Mouse (Mus musculus) hindbrain, embryonic 16.5 days (tissue): ENCODE measurements around the gene Olfr530. TPM values are rescaled to one million over a fixed set of nuclear protein-coding genes. Genes with fewer than 3 reads are reported as not detected.

Experiments
- ATAC-seq: fragments of 200-750 bp; cut with Nextera tagmentation; 2 replicates; pipeline ENCODE4 v1.8.0; 2017; ENCODE audit warnings: moderate TSS enrichment, moderate library complexity
- H3K27ac ChIP-seq: fragments of 300-500 bp; sonication (generic); 2 replicates; pipeline ENCODE4 v1.5.1; 2014; ENCODE audit warnings: low read depth, mild to moderate bottlenecking, control low read depth, low read length, moderate library complexity
- H3K27me3 ChIP-seq: fragments of 300-500 bp; sonication (generic); replicated peaks from 2 replicates; pipeline ENCODE4 v1.6.1; 2014; ENCODE audit warnings: low read length; ENCODE audit not compliant: control insufficient read depth, insufficient read depth
- H3K36me3 ChIP-seq: fragments of 300-500 bp; sonication (generic); 2 replicates; pipeline ENCODE4 v1.6.1; 2014; ENCODE audit warnings: mild to moderate bottlenecking, low read length, moderate library complexity, mixed read lengths; ENCODE audit not compliant: control insufficient read depth, insufficient read depth
- H3K4me1 ChIP-seq: fragments of 300-500 bp; sonication (generic); 2 replicates; pipeline ENCODE4 v1.6.1; 2014; ENCODE audit warnings: low read depth, low read length; ENCODE audit not compliant: control insufficient read depth, insufficient read depth
- H3K4me2 ChIP-seq: fragments of 300-500 bp; sonication (generic); 2 replicates; pipeline ENCODE4 v1.6.1; 2014; ENCODE audit warnings: mild to moderate bottlenecking, low read length, control low read depth, moderate library complexity
- H3K4me3 ChIP-seq: fragments of 300-500 bp; sonication (generic); 2 replicates; pipeline ENCODE4 v1.5.1; 2014; ENCODE audit warnings: mild to moderate bottlenecking, low read length, control low read depth, moderate library complexity
- H3K9ac ChIP-seq: fragments of 300-500 bp; sonication (generic); 2 replicates; pipeline ENCODE4 v1.6.1; 2014; ENCODE audit warnings: low read depth, mild to moderate bottlenecking, control low read depth, low read length, moderate library complexity
- H3K9me3 ChIP-seq: fragments of 300-500 bp; sonication (generic); 2 replicates; pipeline ENCODE4 v1.6.1; 2014; ENCODE audit warnings: mild to moderate bottlenecking, low read length, moderate library complexity; ENCODE audit not compliant: control insufficient read depth
- WGBS: fragments of 180-500 bp; shearing (Covaris S2); extraction: QIAGEN DNeasy Blood & Tissue Kit; methylation state at CpG from one replicate; pipeline ENCODE4 v1.1.7; 2014; 5-methylcytosine and 5-hydroxymethylcytosine counted together
- polyA plus RNA-seq: library from polyadenylated mRNA; unstranded; fragments of >200 nt; fragmentation: Nextera tagmentation; extraction: Ambion mirVana; gene quantifications from 2 replicates; pipeline ENCODE4 v1.2.1, GENCODE M21; 2015

Gene Olfr530
- not detected in 2 replicates for polyA plus RNA-seq

DNA sequence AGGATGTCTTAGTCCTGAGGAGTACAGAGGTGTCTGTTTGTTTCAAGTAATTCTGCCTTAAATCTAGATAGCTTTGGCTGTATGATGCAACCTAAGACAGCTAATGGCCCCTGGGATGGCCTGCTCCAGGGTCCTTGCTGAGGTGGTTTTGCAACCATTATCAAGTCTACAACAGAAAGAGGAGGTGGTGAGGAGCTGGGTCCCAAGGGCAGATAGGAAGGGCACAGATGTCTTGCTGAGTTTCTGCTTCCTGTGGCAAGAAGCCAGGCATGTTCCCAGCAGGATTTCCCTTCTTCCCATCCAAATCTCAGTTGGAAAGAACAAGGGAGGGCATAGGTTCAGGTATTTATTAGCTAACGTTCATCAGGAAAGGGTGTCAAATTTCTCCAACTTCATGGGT, at the start of gene Olfr530:
TSS of gene Olfr530 (minus strand) at position 101 of the 400 bp plus-strand sequence.
- no peak for ATAC-seq
- Histone ChIP-seq H3K36me3 (no peaks in the 10 kb centered on the region), H3K9me3 (no peaks in the 10 kb centered on the region), H3K4me3 (no peak within 1 kb of the TSS), H3K9ac (no peak within 1 kb of the TSS), H3K27me3 (no peaks in the 10 kb centered on the region), H3K4me1 (no peaks in the 10 kb centered on the region), H3K27ac (no peak within 1 kb of the TSS), H3K4me2 (no peak within 1 kb of the TSS)
- WGBS = 57% methylated on average over 1 of the region's 1 CpGs

DNA sequence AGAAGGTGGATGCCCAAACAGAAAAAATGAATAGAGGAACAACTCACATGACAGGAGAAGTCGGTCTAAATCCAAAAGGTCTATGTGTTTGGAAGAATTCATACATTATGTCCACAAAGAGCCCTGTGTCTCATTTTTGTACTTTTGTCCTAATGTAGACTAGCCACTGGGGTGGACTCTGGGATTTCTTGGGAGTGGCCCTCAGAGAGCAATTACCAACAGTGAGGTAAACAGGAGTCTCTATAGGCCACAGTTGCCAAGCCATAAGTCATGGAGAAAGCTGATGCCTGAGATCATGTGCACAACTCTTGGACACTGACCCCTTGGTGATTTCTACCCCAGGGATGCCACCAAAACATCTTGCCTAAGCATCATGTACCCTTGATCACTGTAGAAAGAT, 45.4 kb upstream of the Olfr530 start, which contains the start of gene Olfr532:
TSS of gene Olfr532 (minus strand) at position 101 of the 400 bp plus-strand sequence.
- Histone ChIP-seq H3K36me3 (no peaks in the 10 kb centered on the region), H3K27ac (no peak within 1 kb of the TSS), H3K4me3 (no peak within 1 kb of the TSS), H3K9ac (no peak within 1 kb of the TSS), H3K27me3 (no peaks in the 10 kb centered on the region), H3K4me1 (no peaks in the 10 kb centered on the region), H3K4me2 (no peak within 1 kb of the TSS), H3K9me3 (no peaks in the 10 kb centered on the region)
- ATAC-seq = no peak
- 100% methylated on average over 1 of the region's 1 CpGs for WGBS

DNA sequence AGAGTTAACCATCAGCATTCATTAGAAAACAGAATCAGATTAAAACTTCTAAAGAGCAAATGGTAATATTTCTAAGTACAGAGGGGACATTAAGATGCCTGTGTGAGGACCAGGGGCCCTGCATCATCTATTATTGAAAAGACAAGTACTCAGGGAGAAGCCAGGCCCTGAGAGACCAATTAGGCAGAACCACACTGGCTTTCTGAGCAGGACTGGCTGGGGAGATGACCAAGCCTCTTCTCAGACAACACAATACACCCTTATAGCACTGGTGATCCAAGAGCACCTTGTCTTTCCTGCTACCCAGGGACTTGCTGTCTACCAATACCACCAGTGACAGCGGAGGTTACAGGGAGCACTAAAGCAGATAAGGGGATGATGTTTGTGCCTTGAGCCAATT, 26.7 kb upstream of the Olfr530 start, which contains the start of gene Olfr531:
TSS of gene Olfr531 (minus strand) at position 101 of the 400 bp plus-strand sequence.
- Histone ChIP-seq H3K27ac (no peak within 1 kb of the TSS), H3K9me3 (no peaks in the 10 kb centered on the region), H3K27me3 (no peaks in the 10 kb centered on the region), H3K4me2 (no peak within 1 kb of the TSS), H3K36me3 (no peaks in the 10 kb centered on the region), H3K4me3 (no peak within 1 kb of the TSS), H3K4me1 (no peaks in the 10 kb centered on the region), H3K9ac (no peak within 1 kb of the TSS)
- ATAC-seq = no peak
- WGBS = 94% methylated on average over 1 of the region's 1 CpGs

DNA sequence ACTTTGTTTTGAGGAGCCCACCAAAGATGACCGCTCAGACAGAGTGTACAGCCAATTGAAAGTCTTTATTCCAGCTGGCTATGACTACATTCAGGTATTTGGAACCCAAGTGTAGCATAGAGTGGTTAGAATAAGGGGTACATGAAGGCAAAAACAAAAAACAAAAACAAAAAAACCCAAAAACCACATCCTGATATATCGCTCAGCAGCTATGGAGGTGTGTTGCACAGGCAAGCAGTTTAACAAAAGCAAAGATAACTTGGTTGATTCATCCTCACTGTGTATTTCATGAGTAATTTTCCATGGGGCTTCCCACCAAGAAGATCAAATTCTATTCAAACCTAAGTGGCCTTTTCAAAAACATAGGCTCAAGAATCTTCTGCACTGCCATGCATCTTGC, 780 bp upstream of the Olfr530 start:
- 96% methylated on average over 2 of the region's 2 CpGs for WGBS

DNA sequence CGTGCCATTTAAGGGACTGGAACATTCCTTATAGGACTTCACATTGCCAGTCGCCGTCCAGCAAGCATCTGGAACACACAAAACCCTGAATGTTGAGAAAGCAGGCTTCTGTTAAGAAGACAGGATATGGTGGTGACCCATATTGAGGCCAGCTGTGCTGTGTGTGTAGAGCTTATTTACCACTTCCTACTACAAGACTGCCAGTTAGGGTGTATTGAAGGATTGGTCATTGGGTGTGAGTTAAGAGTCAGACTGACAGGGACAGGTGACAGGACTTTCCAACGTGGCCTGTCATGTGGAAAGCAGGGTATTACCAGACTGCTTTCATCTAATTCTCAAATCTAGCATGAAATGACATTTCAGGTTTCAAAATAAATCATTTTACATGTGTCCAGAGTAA, 1.8 kb downstream of the Olfr530 start:
- Histone ChIP-seq H3K36me3 (no peaks in the 10 kb centered on the region), H3K4me3 (no peak overlapping the region), H3K9ac (no peak overlapping the region), H3K4me1 (no peaks in the 10 kb centered on the region), H3K4me2 (no peak overlapping the region), H3K9me3 (no peaks in the 10 kb centered on the region), H3K27ac (no peak overlapping the region), H3K27me3 (no peaks in the 10 kb centered on the region)
- ATAC-seq = no peak
- WGBS = 83% methylated on average over 4 of the region's 4 CpGs

More for the DNA sequence above, 780 bp upstream of the Olfr530 start:
- Histone ChIP-seq H3K27ac (no peak overlapping the region), H3K9ac (no peak overlapping the region), H3K36me3 (no peaks in the 10 kb centered on the region), H3K9me3 (no peaks in the 10 kb centered on the region), H3K27me3 (no peaks in the 10 kb centered on the region), H3K4me2 (no peak overlapping the region), H3K4me1 (no peaks in the 10 kb centered on the region), H3K4me3 (no peak overlapping the region)
- no peak for ATAC-seq

DNA sequence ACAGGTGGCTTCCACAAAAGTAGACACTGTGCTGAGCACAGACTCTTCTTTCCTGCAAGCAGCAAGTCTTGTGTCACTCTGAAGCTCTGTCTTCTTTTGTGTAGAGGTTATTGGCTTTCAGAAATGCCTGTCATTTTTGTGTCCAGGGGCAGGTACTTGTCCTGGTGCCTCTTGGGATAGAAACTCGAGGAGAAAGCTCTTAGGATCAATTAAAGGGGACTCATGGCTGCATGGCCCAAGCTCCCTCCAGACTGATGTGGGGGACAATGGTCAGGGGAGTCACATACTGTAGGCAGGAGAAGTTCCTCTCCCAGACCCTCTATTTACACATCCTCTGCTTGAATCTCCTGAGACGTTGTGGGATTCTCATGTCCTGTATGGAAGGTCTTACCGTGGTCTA, 14.6 kb downstream of the Olfr530 start, which contains the start of gene Olfr60:
TSS of gene Olfr60 (minus strand) at position 101 of the 400 bp plus-strand sequence.
- WGBS = 72% methylated on average over 3 of the region's 3 CpGs
- Histone ChIP-seq H3K4me2 (no peak within 1 kb of the TSS), H3K4me3 (no peak within 1 kb of the TSS), H3K27me3 (no peaks in the 10 kb centered on the region), H3K9me3 (no peaks in the 10 kb centered on the region), H3K36me3 (no peaks in the 10 kb centered on the region), H3K9ac (no peak within 1 kb of the TSS), H3K4me1 (no peaks in the 10 kb centered on the region), H3K27ac (no peak within 1 kb of the TSS)
- no peak for ATAC-seq

DNA sequence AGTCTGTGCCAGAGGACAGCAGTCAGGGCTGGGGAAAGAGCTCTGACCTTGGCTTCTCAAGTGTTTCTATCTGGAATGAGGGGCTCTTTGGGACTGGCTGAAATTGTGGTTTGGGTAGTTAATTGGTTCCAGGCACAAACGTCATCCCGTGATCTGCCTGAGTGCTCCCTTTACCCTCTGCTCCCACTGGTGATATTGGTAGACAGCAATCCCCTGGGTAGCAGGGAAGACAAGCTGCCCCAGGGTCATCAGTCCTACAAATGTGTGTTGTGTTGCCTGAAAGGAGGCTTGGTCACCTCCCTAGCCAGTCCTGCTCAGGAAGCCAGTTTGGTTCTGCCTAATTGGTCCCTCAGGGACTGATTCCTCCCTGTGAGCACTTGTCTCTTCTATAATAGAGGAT, 42.4 kb downstream of the Olfr530 start, which contains the start of gene Olfr527:
TSS of gene Olfr527 (plus strand) at position 301 of the 400 bp plus-strand sequence.
- Histone ChIP-seq H3K4me3 (no peak within 1 kb of the TSS), H3K4me2 (no peak within 1 kb of the TSS), H3K4me1 (no peaks in the 10 kb centered on the region), H3K36me3 (no peaks in the 10 kb centered on the region), H3K9me3 (no peaks in the 10 kb centered on the region), H3K27me3 (no peaks in the 10 kb centered on the region), H3K27ac (no peak within 1 kb of the TSS), H3K9ac (no peak within 1 kb of the TSS)
- no peak for ATAC-seq
- 80% methylated on average over 2 of the region's 2 CpGs for WGBS

DNA sequence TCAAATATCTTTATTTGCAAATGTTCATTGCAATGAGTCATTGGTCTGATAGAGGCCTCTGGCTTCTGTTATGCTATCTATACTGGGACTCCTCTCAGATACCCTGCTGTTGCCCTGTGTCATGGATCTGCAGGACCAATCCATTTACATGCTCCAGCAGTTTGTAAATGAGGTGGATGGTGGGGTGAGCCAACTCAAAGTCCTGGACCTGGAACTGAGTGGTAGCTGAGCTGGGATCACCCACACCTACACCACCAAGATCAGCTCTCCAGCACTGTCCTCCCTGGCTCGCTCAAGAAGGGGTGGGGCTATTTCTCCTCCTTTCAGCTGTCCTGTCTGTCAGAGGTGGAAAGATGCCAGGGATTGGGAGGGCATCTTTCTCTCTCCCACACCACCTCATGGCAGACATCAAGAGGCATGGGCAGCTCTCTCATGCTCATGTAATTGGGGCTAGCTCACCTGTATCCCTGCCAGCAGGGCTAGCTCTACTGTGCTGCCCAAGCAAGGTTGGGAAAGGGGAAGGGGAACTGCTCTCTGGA, 46.3 kb downstream of the Olfr530 start:
- Histone ChIP-seq H3K4me3 (no peak overlapping the region), H3K9ac (no peak overlapping the region), H3K27me3 (no peaks in the 10 kb centered on the region), H3K9me3 (no peaks in the 10 kb centered on the region), H3K36me3 (no peaks in the 10 kb centered on the region), H3K4me1 (no peaks in the 10 kb centered on the region), H3K4me2 (no peak overlapping the region), H3K27ac (no peak overlapping the region)
- ATAC-seq = no peak
- WGBS = 61% methylated on average over 1 of the region's 1 CpGs
